Mouse (Mus musculus): ENCODE results near the gene Gstp3. TPM values are rescaled to one million over a fixed set of nuclear protein-coding genes. Genes with fewer than 3 reads are reported as not detected.
"Not testable (repeated sequence)": the region's sequence is repeated elsewhere in the genome, so short reads cannot be mapped to it uniquely, and the experiment has no call there.

Gstp3 gene
- polyA plus RNA-seq, 2 experiments from 2014 or later, result 158 to 206 TPM

- no peak for ATAC-seq
Measured at GRCm38 (mm10) chr19:4089128-4089527, 29.8 kb upstream of the Gstp3 start.

GRCm38 (mm10) chr19:4088146-4088545 lies 28.8 kb upstream of the Gstp3 start:
- ATAC-seq, result no peak

GRCm38 (mm10) chr19:4087090-4087489 lies 27.7 kb upstream of the Gstp3 start:
- ATAC-seq, result no peak

- no peak for ATAC-seq
Measured at GRCm38 (mm10) chr19:4086156-4086555, 26.8 kb upstream of the Gstp3 start.

GRCm38 (mm10) chr19:4084984-4085383 lies 25.6 kb upstream of the Gstp3 start:
- no peak for ATAC-seq

GRCm38 (mm10) chr19:4083826-4084225 lies 24.5 kb upstream of the Gstp3 start:
- no peak for ATAC-seq

- no peak for ATAC-seq
Measured at GRCm38 (mm10) chr19:4083316-4083715, 23.9 kb upstream of the Gstp3 start.

GRCm38 (mm10) chr19:4082219-4082965 lies 23.0 kb upstream of the Gstp3 start:
- no peak for ATAC-seq

GRCm38 (mm10) chr19:4081394-4081793 lies 22.0 kb upstream of the Gstp3 start, which contains the start of gene Cabp2:
Cabp2 (plus strand) TSS chr19:4081578.
- ATAC-seq, result no peak

- peak; percentile 70 for ATAC-seq
Measured at GRCm38 (mm10) chr19:4080511-4081009, 21.2 kb upstream of the Gstp3 start.

- no peak for ATAC-seq
Measured at GRCm38 (mm10) chr19:4079594-4079993, 20.2 kb upstream of the Gstp3 start.

GRCm38 (mm10) chr19:4075531-4075930 lies 16.2 kb upstream of the Gstp3 start:
- ATAC-seq, result no peak

- ATAC-seq, result no peak
Measured at GRCm38 (mm10) chr19:4072706-4073424, 13.5 kb upstream of the Gstp3 start.

GRCm38 (mm10) chr19:4071406-4071805 lies 12.0 kb upstream of the Gstp3 start:
- no peak for ATAC-seq

GRCm38 (mm10) chr19:4070756-4071155 lies 11.4 kb upstream of the Gstp3 start:
- no peak for ATAC-seq

GRCm38 (mm10) chr19:4070311-4070710 lies 10.9 kb upstream of the Gstp3 start:
- no peak for ATAC-seq

GRCm38 (mm10) chr19:4068717-4069410 lies 9.5 kb upstream of the Gstp3 start:
- no peak for ATAC-seq

- not testable (repeated sequence) for ATAC-seq
Measured at GRCm38 (mm10) chr19:4068242-4068641, 8.9 kb upstream of the Gstp3 start.

GRCm38 (mm10) chr19:4066877-4067276 lies 7.5 kb upstream of the Gstp3 start:
- peak; percentile 17 for ATAC-seq

- ATAC-seq, result peak; percentile 82
Measured at GRCm38 (mm10) chr19:4066280-4066679, 6.9 kb upstream of the Gstp3 start.

- not testable (repeated sequence) for ATAC-seq
Measured at GRCm38 (mm10) chr19:4064501-4064900, 5.1 kb upstream of the Gstp3 start.

GRCm38 (mm10) chr19:4063357-4063756 lies 4.0 kb upstream of the Gstp3 start:
- not testable (repeated sequence) for ATAC-seq

GRCm38 (mm10) chr19:4060899-4061465 lies 1.6 kb upstream of the Gstp3 start:
- no peak for ATAC-seq

Data from CD4-positive, CD25-positive, alpha-beta regulatory T cell, adult 4 months (primary cell).